Mouse (Mus musculus) CH12.LX (cell line): ENCODE measurements at regions not wholly inside any gene's neighbourhood (a gene's known extent, or its start where the extent isn't known, plus 50 kb on each side); places are given as distances from the start of the nearest gene placed in this dataset.

Experiments
- DNase-seq: peaks from one replicate; pipeline ENCODE4 v3.0.0-alpha.2; 2013; ENCODE audit errors: extremely low read depth
- H3K27ac ChIP-seq: 2 replicates; pipeline ENCODE4 v1.5.1; 2012; ENCODE audit warnings: low read depth, mild to moderate bottlenecking, control low read depth, moderate library complexity; ENCODE audit not compliant: insufficient read depth
- H3K27me3 ChIP-seq: replicated peaks from 2 replicates; pipeline ENCODE3; 2012; ENCODE audit warnings: inconsistent platforms
- H3K36me3 ChIP-seq, 2 experiments: replicated peaks in 1 of 2; 2 replicates each; pipeline versions ENCODE3 to v1.6.1; 2012; ENCODE audit warnings: inconsistent platforms in 1 of 2, low read length in 1 of 2, mild to moderate bottlenecking in 1 of 2, mixed read lengths in 1 of 2, moderate library complexity in 1 of 2; ENCODE audit not compliant: control insufficient read depth in 1 of 2, insufficient read depth in 1 of 2
- H3K4me1 ChIP-seq, 2 experiments: 2 replicates each; pipeline ENCODE4 v1.6.1; 2012; ENCODE audit warnings: inconsistent platforms in 1 of 2, moderate library complexity in 1 of 2; ENCODE audit not compliant: insufficient read depth in 2 of 2, control insufficient read depth in 1 of 2
- H3K4me2 ChIP-seq: 2 replicates; pipeline ENCODE4 v1.6.1; 2012; ENCODE audit warnings: low read depth, mild to moderate bottlenecking, control low read depth; ENCODE audit not compliant: poor library complexity, insufficient read depth, severe bottlenecking
- H3K4me3 ChIP-seq, 3 experiments: fragments of 150-350 bp in 1 of 3; sonication (generic) in 1 of 3; replicated peaks in 1 of 3; 2 replicates each; pipeline versions ENCODE3 to v1.5.1; 2011 to 2012; ENCODE audit warnings: low read depth in 2 of 3, low read length in 2 of 3, mild to moderate bottlenecking in 2 of 3, moderate library complexity in 2 of 3, control low read depth in 1 of 3, improper control_type of control experiment in 1 of 3, inconsistent platforms in 1 of 3, mixed read lengths in 1 of 3; ENCODE audit not compliant: poor library complexity in 1 of 3
- H3K79me2 ChIP-seq: replicated peaks from 2 replicates; pipeline ENCODE4 v1.6.1; 2012; ENCODE audit warnings: mild to moderate bottlenecking, moderate library complexity; ENCODE audit not compliant: control insufficient read depth, poor library complexity, insufficient read depth, severe bottlenecking; ENCODE audit errors: extremely low read depth
- H3K9ac ChIP-seq: 2 replicates; pipeline ENCODE4 v1.6.1; 2012; ENCODE audit warnings: low read depth, mild to moderate bottlenecking, control low read depth, moderate library complexity; ENCODE audit not compliant: insufficient read depth
- H3K9me3 ChIP-seq: replicated peaks from 2 replicates; pipeline ENCODE3; 2012; ENCODE audit warnings: low read length, inconsistent platforms, mixed read lengths
- E2F4 ChIP-seq: IDR thresholded peaks from 2 replicates; pipeline ENCODE4 v1.6.1; 2011; ENCODE audit warnings: low read depth, low read length, improper control_type of control experiment; ENCODE audit not compliant: insufficient replicate concordance
- EP300 ChIP-seq: IDR thresholded peaks from 2 replicates; pipeline ENCODE4 v1.6.1; 2011; ENCODE audit warnings: low read length, improper control_type of control experiment
- ETS1 ChIP-seq: conservative IDR thresholded peaks from 2 replicates; pipeline ENCODE4 v1.6.1; 2012; ENCODE audit warnings: low read depth, mild to moderate bottlenecking, inconsistent platforms, low read length, improper control_type of control experiment, moderate library complexity
- HCFC1 ChIP-seq: IDR thresholded peaks from 2 replicates; pipeline ENCODE4 v1.6.1; 2012; ENCODE audit warnings: low read depth, mild to moderate bottlenecking, inconsistent platforms, low read length, improper control_type of control experiment
- MAFK ChIP-seq: IDR thresholded peaks from 2 replicates; pipeline ENCODE4 v1.6.1; 2011; ENCODE audit warnings: low read length, improper control_type of control experiment; ENCODE audit not compliant: insufficient replicate concordance
- MAX ChIP-seq: IDR thresholded peaks from 2 replicates; pipeline ENCODE4 v1.6.1; 2011; ENCODE audit warnings: low read length, improper control_type of control experiment
- MAZ ChIP-seq: IDR thresholded peaks from 2 replicates; pipeline ENCODE4 v1.6.1; 2012; ENCODE audit warnings: low read depth, mild to moderate bottlenecking, inconsistent platforms, low read length, improper control_type of control experiment, moderate library complexity
- NELFE ChIP-seq: IDR thresholded peaks from 2 replicates; pipeline ENCODE4 v1.6.1; 2011; ENCODE audit warnings: low read depth, low read length, improper control_type of control experiment
- NRF1 ChIP-seq: IDR thresholded peaks from 2 replicates; pipeline ENCODE4 v1.6.1; 2014; ENCODE audit warnings: low read depth, mild to moderate bottlenecking, inconsistent platforms, low read length, improper control_type of control experiment, moderate library complexity
- PAX5 ChIP-seq: IDR thresholded peaks from 2 replicates; pipeline ENCODE4 v1.6.1; 2012; ENCODE audit warnings: low read length, inconsistent platforms, mixed read lengths
- POLR2A ChIP-seq: IDR thresholded peaks from 2 replicates; pipeline ENCODE4 v1.6.1; 2011; ENCODE audit warnings: low read depth, mild to moderate bottlenecking, improper control_type of control experiment, low read length
- RAD21 ChIP-seq: IDR thresholded peaks from 2 replicates; pipeline ENCODE4 v1.6.1; 2011; ENCODE audit warnings: low read depth, mild to moderate bottlenecking, low read length, improper control_type of control experiment, moderate library complexity
- SIN3A ChIP-seq: IDR thresholded peaks from 2 replicates; pipeline ENCODE4 v1.6.1; 2012; ENCODE audit warnings: low read length, improper control_type of control experiment, inconsistent platforms
- TBP ChIP-seq: conservative IDR thresholded peaks from 2 replicates; pipeline ENCODE4 v1.6.1; 2011; ENCODE audit warnings: low read depth, low read length, improper control_type of control experiment
- UBTF ChIP-seq: IDR thresholded peaks from 2 replicates; pipeline ENCODE4 v1.6.1; 2012; ENCODE audit warnings: low read depth, mild to moderate bottlenecking, inconsistent platforms, low read length, improper control_type of control experiment, moderate library complexity
- USF2 ChIP-seq: conservative IDR thresholded peaks from 2 replicates; pipeline ENCODE4 v1.6.1; 2011; ENCODE audit warnings: low read depth, low read length, improper control_type of control experiment
- ZC3H11A ChIP-seq: IDR thresholded peaks from 2 replicates; pipeline ENCODE4 v1.6.1; 2012; ENCODE audit warnings: low read depth, mild to moderate bottlenecking, inconsistent platforms, low read length, improper control_type of control experiment
- ZMIZ1 ChIP-seq: IDR thresholded peaks from 2 replicates; pipeline ENCODE4 v1.6.1; 2012; ENCODE audit warnings: low read depth, mild to moderate bottlenecking, inconsistent platforms, low read length, improper control_type of control experiment
- dilution Hi-C: fragments of 300-500 bp; cut with MboI; formaldehyde crosslinking; loops from 2 replicates; pipeline ENCODE4 v1.14.3; 2020; ENCODE audit warnings: low sequenced_read_pairs; ENCODE audit not compliant: extremely low pct_unique_long_range_greater_than_20kb, extremely low pct_ligation_motif_present
- in situ Hi-C: fragments of 300-500 bp; cut with MboI; formaldehyde crosslinking; loops from 3 replicates; pipeline ENCODE4 v1.14.3; 2019; ENCODE audit warnings: low sequenced_read_pairs, low pct_ligation_motif_present, low pct_unique_long_range_greater_than_20kb, mixed read lengths

DNA sequence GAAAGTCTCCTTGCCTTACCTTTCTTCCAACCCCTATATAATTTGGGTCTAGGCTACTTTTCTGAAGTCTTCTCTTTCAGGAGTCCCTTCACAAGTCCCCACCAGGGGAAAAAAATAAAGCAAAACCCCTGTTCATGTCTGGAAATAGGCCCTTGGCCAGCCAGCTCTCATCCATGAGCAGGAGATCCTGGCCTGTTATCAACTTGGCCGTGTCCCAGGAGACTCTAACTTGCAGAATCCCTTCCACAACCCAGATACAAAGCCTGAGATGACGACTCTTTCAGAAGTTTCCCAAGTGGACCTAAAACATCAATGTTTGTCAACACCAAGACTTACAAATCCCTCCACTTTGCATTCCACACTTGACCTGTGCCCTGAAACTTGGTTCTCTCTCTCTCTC is 64.6 kb upstream of the Ankrd55 start:
- no peaks in the 10 kb centered on the region for H3K27me3 ChIP-seq
- H3K27ac ChIP-seq = no peak overlapping the region
- dilution Hi-C loops = no loop called here
- TF ChIP-seq NRF1 = no peak
- TF ChIP-seq TBP = no peak
- TF ChIP-seq ETS1 = no peak
- TF ChIP-seq PAX5 = no peak
- TF ChIP-seq ZMIZ1 = no peak
- no peak for TF ChIP-seq UBTF
- TF ChIP-seq RAD21 = no peak
- no peak for TF ChIP-seq MAX
- H3K36me3 ChIP-seq = no peaks in the 10 kb centered on the region
- H3K4me3 ChIP-seq = no peak overlapping the region
- in situ Hi-C loops = no loop called here
- no peak overlapping the region for H3K9ac ChIP-seq
- no peak overlapping the region for H3K4me2 ChIP-seq
- no peaks in the 10 kb centered on the region for H3K4me1 ChIP-seq
- H3K79me2 ChIP-seq = no peaks in the 10 kb centered on the region
- no peaks in the 10 kb centered on the region for H3K9me3 ChIP-seq
- no peak for DNase-seq

DNA sequence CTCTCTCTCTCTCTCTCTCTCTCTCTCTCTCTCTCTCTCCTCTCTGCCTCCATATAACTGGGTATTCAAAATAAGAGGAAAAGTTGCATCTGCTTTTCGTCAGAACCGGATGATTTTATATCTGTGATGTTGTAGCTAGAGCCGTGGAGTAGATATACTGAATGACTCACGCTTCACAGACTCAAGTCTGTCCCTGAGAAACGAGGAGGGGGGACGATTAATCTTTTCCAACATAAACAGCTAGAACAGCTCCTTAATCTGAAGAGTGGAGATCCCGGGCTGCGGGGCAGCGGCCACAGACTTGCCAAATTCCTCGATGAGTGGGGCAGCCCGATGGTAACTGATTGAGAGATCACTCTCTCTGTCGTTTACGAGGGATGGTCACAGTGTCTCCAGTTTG is 60.5 kb upstream of the Ankrd55 start:
- Histone ChIP-seq H3K36me3 (no peaks in the 10 kb centered on the region), H3K4me3 (no peak overlapping the region), H3K9me3 (no peaks in the 10 kb centered on the region), H3K27ac (no peak overlapping the region), H3K27me3 (no peaks in the 10 kb centered on the region), H3K79me2 (no peaks in the 10 kb centered on the region), H3K9ac (no peak overlapping the region), H3K4me1 (no peaks in the 10 kb centered on the region), H3K4me2 (no peak overlapping the region)
- dilution Hi-C loops (loop anchor here (25.0 kb wide), 1 partner anchor 440 kb away; no protein-coding TSS in a partner anchor), in situ Hi-C loops (no loop called here)
- TF ChIP-seq EP300 (no peak), PAX5 (no peak), USF2 (no peak), RAD21 (no peak), POLR2A (no peak), ZC3H11A (no peak), MAZ (no peak), MAFK (no peak), NRF1 (no peak), HCFC1 (no peak), NELFE (no peak), E2F4 (no peak), ETS1 (no peak), SIN3A (no peak)
- DNase-seq = no peak
